Mouse (Mus musculus) MEL (cell line): ENCODE measurements at regions not wholly inside any gene's neighbourhood (a gene's known extent, or its start where the extent isn't known, plus 50 kb on each side); places are given as distances from the start of the nearest gene placed in this dataset.

ENCODE experiments used
- DNase-seq: peaks from one replicate; pipeline ENCODE4 v3.0.0; 2011; ENCODE audit warnings: low read depth, low spot score
- H3K27ac ChIP-seq: 2 replicates; pipeline ENCODE4 v1.5.1; 2012; ENCODE audit warnings: low read depth, mild to moderate bottlenecking, control low read depth, low read length, moderate library complexity; ENCODE audit not compliant: control insufficient read depth
- H3K27me3 ChIP-seq, 2 experiments: fragments of 150-350 bp in 1 of 2; sonication (generic) in 1 of 2; 2 replicates each; pipeline ENCODE4 v1.6.1; 2012; ENCODE audit warnings: low read length in 2 of 2, mild to moderate bottlenecking in 2 of 2, improper control_type of control experiment in 1 of 2, moderate library complexity in 1 of 2; ENCODE audit not compliant: insufficient read depth in 2 of 2, control insufficient read depth in 1 of 2
- H3K36me3 ChIP-seq, 2 experiments: 2 replicates each; pipeline ENCODE4 v1.6.1; 2012 to 2014; ENCODE audit warnings: low read length in 2 of 2, improper control_type of control experiment in 1 of 2, inconsistent platforms in 1 of 2, mild to moderate bottlenecking in 1 of 2; ENCODE audit not compliant: insufficient read depth in 2 of 2, control insufficient read depth in 1 of 2
- H3K4me1 ChIP-seq, 2 experiments: fragments of 150-350 bp in 1 of 2; sonication (generic) in 1 of 2; 2 replicates each; pipeline ENCODE4 v1.6.1; 2012; ENCODE audit warnings: low read length in 2 of 2, improper control_type of control experiment in 1 of 2, mild to moderate bottlenecking in 1 of 2; ENCODE audit not compliant: insufficient read depth in 2 of 2, control insufficient read depth in 1 of 2
- H3K4me3 ChIP-seq, 2 experiments: fragments of 150-350 bp in 1 of 2; sonication (generic) in 1 of 2; 2 replicates each; pipeline ENCODE4 v1.5.1; 2012; ENCODE audit warnings: low read depth in 2 of 2, low read length in 2 of 2, mild to moderate bottlenecking in 2 of 2, moderate library complexity in 2 of 2, control low read depth in 1 of 2, improper control_type of control experiment in 1 of 2; ENCODE audit not compliant: control insufficient read depth in 1 of 2, insufficient read depth in 1 of 2
- H3K79me2 ChIP-seq: 2 replicates; pipeline ENCODE4 v1.6.1; 2012; ENCODE audit warnings: mild to moderate bottlenecking, low read length, moderate library complexity; ENCODE audit not compliant: control insufficient read depth, poor library complexity, insufficient read depth
- H3K9ac ChIP-seq: 2 replicates; pipeline ENCODE4 v1.6.1; 2012; ENCODE audit warnings: low read depth, mild to moderate bottlenecking, control low read depth, low read length, moderate library complexity; ENCODE audit not compliant: control insufficient read depth, poor library complexity, severe bottlenecking
- H3K9me3 ChIP-seq: fragments of 150-350 bp; sonication (generic); replicated peaks from 2 replicates; pipeline ENCODE4 v1.6.1; 2012; ENCODE audit warnings: mild to moderate bottlenecking, low read length, improper control_type of control experiment, moderate library complexity; ENCODE audit not compliant: insufficient read depth
- BHLHE40 ChIP-seq: IDR thresholded peaks from 2 replicates; pipeline ENCODE4 v1.6.1; 2012; ENCODE audit warnings: low read depth, mild to moderate bottlenecking, inconsistent platforms, low read length, improper control_type of control experiment, borderline replicate concordance
- CHD2 ChIP-seq: IDR thresholded peaks from 2 replicates; pipeline ENCODE4 v1.6.1; 2011; ENCODE audit warnings: low read length, improper control_type of control experiment
- E2F4 ChIP-seq: IDR thresholded peaks from 2 replicates; pipeline ENCODE4 v1.6.1; 2011; ENCODE audit warnings: low read depth, low read length, improper control_type of control experiment, borderline replicate concordance
- ELF1 ChIP-seq: IDR thresholded peaks from 2 replicates; pipeline ENCODE4 v1.6.1; 2014; ENCODE audit warnings: low read depth, mild to moderate bottlenecking, inconsistent platforms, low read length, improper control_type of control experiment, moderate library complexity
- EP300 ChIP-seq, 2 experiments: IDR thresholded peaks; 2 replicates each; pipeline ENCODE4 v1.6.1; 2011; ENCODE audit warnings: improper control_type of control experiment in 2 of 2, low read length in 2 of 2, low read depth in 1 of 2, mild to moderate bottlenecking in 1 of 2
- ETS1 ChIP-seq: IDR thresholded peaks from 2 replicates; pipeline ENCODE4 v1.6.1; 2012; ENCODE audit warnings: low read depth, mild to moderate bottlenecking, inconsistent platforms, low read length, improper control_type of control experiment, moderate library complexity
- GABPA ChIP-seq: IDR thresholded peaks from 2 replicates; pipeline ENCODE4 v1.6.1; 2012; ENCODE audit warnings: low read depth, mild to moderate bottlenecking, inconsistent platforms, low read length, improper control_type of control experiment, moderate library complexity
- GATA1 ChIP-seq: IDR thresholded peaks from 2 replicates; pipeline ENCODE4 v1.6.1; 2011; ENCODE audit warnings: low read depth, low read length, improper control_type of control experiment
- HCFC1 ChIP-seq: IDR thresholded peaks from 2 replicates; pipeline ENCODE4 v1.6.1; 2012; ENCODE audit warnings: low read depth, mild to moderate bottlenecking, inconsistent platforms, low read length, improper control_type of control experiment, moderate library complexity
- MAZ ChIP-seq: IDR thresholded peaks from 2 replicates; pipeline ENCODE4 v1.6.1; 2012; ENCODE audit warnings: low read depth, mild to moderate bottlenecking, inconsistent platforms, low read length, improper control_type of control experiment
- MYB ChIP-seq: IDR thresholded peaks from 2 replicates; pipeline ENCODE4 v1.6.1; 2011; ENCODE audit warnings: mild to moderate bottlenecking, low read depth, low read length, improper control_type of control experiment
- MYC ChIP-seq: IDR thresholded peaks from 2 replicates; pipeline ENCODE4 v1.6.1; 2011; ENCODE audit warnings: low read depth, mild to moderate bottlenecking, low read length, improper control_type of control experiment, moderate library complexity
- NRF1 ChIP-seq: IDR thresholded peaks from 2 replicates; pipeline ENCODE4 v1.6.1; 2014; ENCODE audit warnings: low read depth, mild to moderate bottlenecking, inconsistent platforms, low read length, improper control_type of control experiment, moderate library complexity; ENCODE audit not compliant: poor library complexity, insufficient read depth, severe bottlenecking
- POLR2A ChIP-seq, 2 experiments: IDR thresholded peaks; 2 replicates each; pipeline ENCODE4 v1.6.1; 2011 to 2012; ENCODE audit warnings: low read length in 2 of 2, mild to moderate bottlenecking in 2 of 2, control low read depth in 1 of 2, improper control_type of control experiment in 1 of 2, low read depth in 1 of 2, moderate library complexity in 1 of 2; ENCODE audit not compliant: control insufficient read depth in 1 of 2, insufficient read depth in 1 of 2, poor library complexity in 1 of 2
- POLR2AphosphoS2 ChIP-seq: IDR thresholded peaks from 2 replicates; pipeline ENCODE4 v1.6.1; 2011; ENCODE audit warnings: low read length, improper control_type of control experiment
- RCOR1 ChIP-seq: IDR thresholded peaks from 2 replicates; pipeline ENCODE4 v1.6.1; 2012; ENCODE audit warnings: low read depth, mild to moderate bottlenecking, inconsistent platforms, low read length, improper control_type of control experiment
- TAL1 ChIP-seq: IDR thresholded peaks from 2 replicates; pipeline ENCODE4 v1.6.1; 2012; ENCODE audit warnings: mild to moderate bottlenecking, inconsistent platforms, low read length, moderate library complexity, mixed read lengths
- TBP ChIP-seq: IDR thresholded peaks from 2 replicates; pipeline ENCODE4 v1.8.0; 2011; ENCODE audit warnings: low read depth, low read length, improper control_type of control experiment
- TCF12 ChIP-seq: IDR thresholded peaks from 2 replicates; pipeline ENCODE4 v1.6.1; 2014; ENCODE audit warnings: low read depth, mild to moderate bottlenecking, inconsistent platforms, low read length, improper control_type of control experiment, moderate library complexity
- UBTF ChIP-seq: IDR thresholded peaks from 2 replicates; pipeline ENCODE4 v1.6.1; 2012; ENCODE audit warnings: low read depth, mild to moderate bottlenecking, inconsistent platforms, low read length, improper control_type of control experiment, moderate library complexity, borderline replicate concordance; ENCODE audit not compliant: insufficient read depth
- USF1 ChIP-seq: IDR thresholded peaks from 2 replicates; pipeline ENCODE4 v1.6.1; 2014; ENCODE audit warnings: low read depth, mild to moderate bottlenecking, inconsistent platforms, low read length, improper control_type of control experiment, moderate library complexity

- TF ChIP-seq TCF12, result no peak
- no peak for TF ChIP-seq UBTF
- TF ChIP-seq ETS1, result no peak
- TF ChIP-seq TBP, result no peak
- TF ChIP-seq CHD2, result no peak
- no peak for TF ChIP-seq MAZ
- no peak for TF ChIP-seq USF1
- TF ChIP-seq MYB, result no peak
- TF ChIP-seq GATA1, result no peak
- no peak for TF ChIP-seq BHLHE40
- TF ChIP-seq NRF1, result no peak
- TF ChIP-seq POLR2A (IDR thresholded peaks at IDR 0.05; ENCODE audit: control insufficient read depth in 1 of 2, insufficient read depth in 1 of 2, low read depth in 1 of 2, low read length in 2 of 2, poor library complexity in 1 of 2), result no peak
- TF ChIP-seq RCOR1, result no peak
- TF ChIP-seq HCFC1, result no peak
- TF ChIP-seq EP300 (IDR thresholded peaks at IDR 0.05; ENCODE audit: low read depth in 1 of 2, low read length in 2 of 2), result no peak
- Histone ChIP-seq H3K79me2 (no peaks in the 10 kb centered on the region), H3K4me3 (no peak overlapping the region)
These were observed 119.6 kb upstream of the Rbms1 start for GRCm38 (mm10) chr2:61082640-61083039.

GRCm38 (mm10) chr2:61080006-61080405, 117.0 kb upstream of the Rbms1 start:
- H3K36me3 ChIP-seq, result no peaks in the 10 kb centered on the region
- H3K9ac ChIP-seq, result no peak overlapping the region
- no peaks in the 10 kb centered on the region for H3K4me1 ChIP-seq

More at GRCm38 (mm10) chr2:61082640-61083039, 119.6 kb upstream of the Rbms1 start:
- H3K27me3 ChIP-seq, result no peaks in the 10 kb centered on the region
- H3K27ac ChIP-seq, result no peak overlapping the region
- no peaks in the 10 kb centered on the region for H3K36me3 ChIP-seq
- no peaks in the 10 kb centered on the region for H3K9me3 ChIP-seq
- no peak for DNase-seq
- H3K9ac ChIP-seq, result no peak overlapping the region
- no peaks in the 10 kb centered on the region for H3K4me1 ChIP-seq

More at GRCm38 (mm10) chr2:61080006-61080405, 117.0 kb upstream of the Rbms1 start:
- DNase-seq, result no peak
- H3K79me2 ChIP-seq, result no peaks in the 10 kb centered on the region
- no peaks in the 10 kb centered on the region for H3K27me3 ChIP-seq
- TF ChIP-seq GABPA, result no peak
- no peak for TF ChIP-seq POLR2AphosphoS2
- TF ChIP-seq E2F4, result no peak
- no peak for TF ChIP-seq EP300 (IDR thresholded peaks at IDR 0.05; ENCODE audit: low read depth in 1 of 2, low read length in 2 of 2)
- no peak for TF ChIP-seq MYC
- no peak for TF ChIP-seq ELF1
- no peak for TF ChIP-seq NRF1
- TF ChIP-seq CHD2, result no peak
- no peak for TF ChIP-seq POLR2A (IDR thresholded peaks at IDR 0.05; ENCODE audit: control insufficient read depth in 1 of 2, insufficient read depth in 1 of 2, low read depth in 1 of 2, low read length in 2 of 2, poor library complexity in 1 of 2)
- no peak for TF ChIP-seq UBTF
- TF ChIP-seq TAL1, result no peak
- TF ChIP-seq GATA1, result no peak
- H3K9me3 ChIP-seq, result no peaks in the 10 kb centered on the region
- H3K4me3 ChIP-seq, result no peak overlapping the region
- no peak overlapping the region for H3K27ac ChIP-seq
